Mouse (Mus musculus) bone marrow, adult 2 months (tissue): ENCODE data around the gene Myoz1.

Experiments used
- CTCF ChIP-seq: fragments of 200-500 bp; IDR thresholded peaks from 2 replicates; pipeline ENCODE4 v1.5.1; 2011; ENCODE audit warnings: low read length, control low read depth; ENCODE audit not compliant: control insufficient read depth, insufficient read depth
- POLR2A ChIP-seq: fragments of 200-500 bp; IDR thresholded peaks from 2 replicates; pipeline ENCODE4 v1.6.1; 2011; ENCODE audit warnings: low read depth, mild to moderate bottlenecking, control low read depth, low read length, borderline replicate concordance; ENCODE audit not compliant: control insufficient read depth

DNA sequence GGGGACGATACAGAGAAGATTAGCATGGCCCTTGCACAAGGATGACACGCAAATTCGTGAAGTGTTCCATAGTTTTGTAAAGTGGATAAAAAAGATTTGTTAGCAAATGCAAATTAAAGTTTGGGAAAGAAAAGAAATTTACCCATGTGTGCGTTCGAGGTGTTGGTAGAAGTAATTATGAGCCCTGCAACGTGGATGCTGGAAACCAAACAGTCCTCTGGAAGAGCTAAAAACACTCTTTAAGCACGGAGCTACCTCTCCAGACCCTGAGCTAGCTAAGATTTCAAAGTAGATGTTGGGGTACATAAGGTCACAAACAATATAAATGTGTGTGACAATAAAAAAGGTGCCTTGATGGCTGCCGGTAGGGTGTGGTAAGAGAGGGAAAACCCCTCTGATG, 45.2 kb upstream of the Myoz1 start:
- TF ChIP-seq CTCF (no peak), POLR2A (no peak)
